Mouse (Mus musculus) heart, adult 2 months (tissue): Measurements from ENCODE around the gene Vmn2r11. TPM values are rescaled to one million over a fixed set of nuclear protein-coding genes. Genes with fewer than 3 reads are reported as not detected.
"Not testable (repeated sequence)": the region's sequence is repeated elsewhere in the genome, so short reads cannot be mapped to it uniquely, and the experiment has no call there.

ENCODE experiments used
- DNase-seq, 2 experiments: peaks; one replicate each; pipeline ENCODE4 v3.0.0; 2021
- H3K27ac ChIP-seq: fragments of 200-600 bp; 2 replicates; pipeline ENCODE4 v1.8.1; 2022
- H3K27me3 ChIP-seq: fragments of 200-500 bp; 2 replicates; pipeline ENCODE4 v1.6.1; 2012; ENCODE audit warnings: mild to moderate bottlenecking, low read length, inconsistent platforms, mixed read lengths; ENCODE audit not compliant: control insufficient read depth, insufficient read depth
- H3K36me3 ChIP-seq: fragments of 200-500 bp; 2 replicates; pipeline ENCODE4 v1.6.1; 2012; ENCODE audit warnings: low read length, inconsistent platforms; ENCODE audit not compliant: control insufficient read depth, insufficient read depth
- H3K4me1 ChIP-seq: fragments of 200-500 bp; 2 replicates; pipeline ENCODE4 v1.6.1; 2011; ENCODE audit warnings: low read length; ENCODE audit not compliant: control insufficient read depth, insufficient read depth
- H3K4me3 ChIP-seq: fragments of 200-600 bp; 2 replicates; pipeline ENCODE4 v1.8.1; 2022
- H3K79me2 ChIP-seq: fragments of 200-500 bp; replicated peaks from 2 replicates; pipeline ENCODE4 v1.6.1; 2012; ENCODE audit warnings: mild to moderate bottlenecking, inconsistent platforms, low read length, moderate library complexity, mixed read lengths; ENCODE audit not compliant: control insufficient read depth, insufficient read depth
- H3K9ac ChIP-seq: fragments of 200-500 bp; 2 replicates; pipeline ENCODE4 v1.6.1; 2012; ENCODE audit warnings: low read depth, mild to moderate bottlenecking, control low read depth, inconsistent platforms, low read length, mixed read lengths
- CTCF ChIP-seq: fragments of 200-600 bp; IDR thresholded peaks from 2 replicates; pipeline ENCODE4 v1.8.1; 2022; ENCODE audit warnings: antibody characterized with exemption, mild to moderate bottlenecking, moderate library complexity
- EP300 ChIP-seq: fragments of 200-500 bp; IDR thresholded peaks from 2 replicates; pipeline ENCODE4 v1.6.1; 2011; ENCODE audit warnings: low read depth, low read length, control low read depth; ENCODE audit not compliant: insufficient read depth
- POLR2A ChIP-seq: fragments of 200-500 bp; IDR thresholded peaks from 2 replicates; pipeline ENCODE4 v1.6.1; 2011; ENCODE audit warnings: mild to moderate bottlenecking, low read depth, low read length, control low read depth; ENCODE audit not compliant: insufficient read depth
- WGBS: fragments of 180-500 bp; shearing (Covaris S2); methylation state at CpG from one replicate; pipeline ENCODE4 v1.1.7; 2018; 5-methylcytosine and 5-hydroxymethylcytosine counted together
- intact Hi-C: fragments of 180-260 bp; cut with DNase I; formaldehyde crosslinking; loops from one replicate; pipeline ENCODE4 v1.15.1; 2025
- long read RNA-seq: library from polyadenylated mRNA; stranded (forward); transcript quantifications from one replicate; pipeline ENCODE4 v2.0.0, GENCODE M21; 2021
- polyA plus RNA-seq: library from polyadenylated mRNA; depleted of rRNA; stranded (reverse); fragments of >200 nt; gene quantifications from 2 replicates; pipeline ENCODE4 v1.2.3, GENCODE M21; 2012; rRNA removed
- total RNA-seq, 2 experiments: library from RNA; stranded (reverse); gene quantifications; 2 replicates each; pipeline ENCODE4 v1.2.3; 2021

Gene Vmn2r11
- total RNA-seq (not detected), polyA plus RNA-seq (not detected in 2 replicates)
- long read RNA-seq = 0 reads

- not testable (repeated sequence) for H3K36me3 ChIP-seq
Measured at GRCm38 (mm10) chr5:109059469-109059868, at the start of gene Vmn2r11. Gene Vmn2r11 (minus strand): TSS chr5:109059569.

DNA sequence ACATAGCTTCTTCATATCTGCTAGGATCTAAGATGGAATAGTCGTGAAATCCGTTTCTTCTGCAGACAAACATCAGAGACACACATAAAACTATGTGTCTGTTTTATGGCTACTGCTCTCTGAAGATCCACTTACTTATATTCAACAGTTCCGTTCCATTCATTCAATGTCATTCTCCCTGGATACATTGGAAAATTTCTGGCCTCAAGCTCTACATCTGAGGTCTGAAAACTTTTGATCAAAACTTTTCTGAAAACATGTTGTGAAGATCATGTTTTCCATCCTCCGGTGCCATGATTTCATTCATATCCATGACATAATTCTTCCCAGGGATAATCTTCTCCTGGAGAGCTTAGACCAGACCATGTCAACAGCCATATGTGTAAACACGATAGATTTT, 38.5 kb upstream of the Vmn2r11 start, which contains the start of gene Vmn2r12:
Gene Vmn2r12, minus strand, starts transcription at position 101 of the 400 bp plus-strand sequence.
- intact Hi-C loops, DNase-seq, H3K4me1 ChIP-seq, H3K9ac ChIP-seq, H3K79me2 ChIP-seq, H3K27me3 ChIP-seq, H3K4me3 ChIP-seq, H3K36me3 ChIP-seq, H3K27ac ChIP-seq: not testable (repeated sequence)
- WGBS = 70% methylated on average over 5 of the region's 5 CpGs

More at GRCm38 (mm10) chr5:109059469-109059868, at the start of gene Vmn2r11:
- intact Hi-C loops, H3K27me3 ChIP-seq, H3K27ac ChIP-seq, H3K4me3 ChIP-seq, H3K4me1 ChIP-seq, DNase-seq, H3K9ac ChIP-seq, H3K79me2 ChIP-seq: not testable (repeated sequence)
- 77% methylated on average over 3 of the region's 3 CpGs for WGBS

DNA sequence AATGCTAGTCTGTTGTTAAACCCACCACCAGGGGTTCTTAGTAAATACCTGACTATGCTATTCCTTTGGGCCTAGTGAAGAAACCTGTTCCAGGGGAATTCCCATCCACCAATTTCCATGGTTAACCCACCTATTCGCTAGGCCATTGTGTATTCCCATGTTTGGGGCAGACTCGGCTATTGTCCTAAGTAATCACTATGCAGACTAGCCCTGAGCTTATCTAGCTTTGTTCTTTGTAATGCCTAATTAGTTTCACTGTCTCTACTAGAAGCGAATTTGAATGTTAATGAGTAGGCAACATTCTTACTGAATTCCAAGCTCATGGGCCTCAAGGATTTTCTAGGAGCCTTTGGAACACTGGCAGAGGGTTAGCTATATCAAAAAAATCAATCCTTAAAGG, 37.1 kb upstream of the Vmn2r11 start:
- WGBS = 64% methylated on average over 3 of the region's 3 CpGs
- H3K9ac ChIP-seq, H3K27me3 ChIP-seq, H3K79me2 ChIP-seq, H3K36me3 ChIP-seq, H3K4me3 ChIP-seq, intact Hi-C loops, H3K4me1 ChIP-seq, H3K27ac ChIP-seq, DNase-seq: not testable (repeated sequence)

DNA sequence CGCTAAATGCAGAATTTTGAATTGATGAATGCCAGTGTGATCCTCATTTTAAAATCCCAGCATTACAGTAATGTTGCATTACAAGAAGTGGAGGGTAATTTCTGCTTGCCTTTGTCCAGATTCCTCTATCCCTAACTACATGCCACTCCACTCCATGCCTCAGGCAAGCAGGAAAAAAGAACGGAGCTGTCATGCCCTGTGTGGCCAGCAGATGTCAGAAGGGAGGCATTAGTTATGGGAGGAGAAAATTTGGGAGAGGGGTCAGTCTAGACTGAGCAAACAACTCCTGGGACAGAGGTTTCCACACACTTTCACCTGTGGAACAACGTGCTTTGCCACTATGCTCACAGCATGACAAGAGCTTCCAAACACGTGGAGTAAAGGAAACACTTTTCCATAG, 12.6 kb upstream of the Vmn2r11 start:
- H3K9ac ChIP-seq, intact Hi-C loops, H3K4me1 ChIP-seq, DNase-seq, H3K79me2 ChIP-seq, H3K27me3 ChIP-seq, H3K4me3 ChIP-seq, H3K27ac ChIP-seq, H3K36me3 ChIP-seq: not testable (repeated sequence)
- WGBS = 44% methylated on average over 4 of the region's 4 CpGs

DNA sequence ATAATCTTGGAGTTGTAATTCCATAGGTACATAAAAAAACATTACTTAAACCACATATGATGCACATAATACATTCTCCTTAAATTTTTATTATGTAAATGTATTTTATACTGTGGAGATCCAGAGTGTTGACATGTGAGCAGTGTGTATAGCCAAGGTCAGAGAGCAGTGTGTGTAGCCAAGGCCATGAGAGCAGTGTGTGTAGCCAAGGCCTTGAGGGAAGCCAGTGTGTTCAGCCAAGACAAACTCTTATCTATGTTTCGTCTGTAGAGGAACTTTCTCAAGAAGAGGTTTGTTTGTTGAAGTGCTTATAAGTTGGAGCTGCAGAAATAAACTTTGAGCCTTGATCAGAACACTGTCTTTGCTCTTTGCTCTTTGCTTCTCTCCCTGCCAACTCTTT, 4.1 kb downstream of the Vmn2r11 start:
- 40% methylated on average over 1 of the region's 1 CpGs for WGBS
- intact Hi-C loops = no loop called here
- H3K4me1 ChIP-seq = no peaks in the 10 kb centered on the region
- no peak for TF ChIP-seq CTCF
- no peak for TF ChIP-seq EP300
- H3K79me2 ChIP-seq = no peaks in the 10 kb centered on the region
- no peak overlapping the region for H3K9ac ChIP-seq
- H3K27me3 ChIP-seq = no peaks in the 10 kb centered on the region
- H3K4me3 ChIP-seq = no peak overlapping the region
- DNase-seq = no peak
- H3K27ac ChIP-seq = no peak overlapping the region
- H3K36me3 ChIP-seq = no peaks in the 10 kb centered on the region

DNA sequence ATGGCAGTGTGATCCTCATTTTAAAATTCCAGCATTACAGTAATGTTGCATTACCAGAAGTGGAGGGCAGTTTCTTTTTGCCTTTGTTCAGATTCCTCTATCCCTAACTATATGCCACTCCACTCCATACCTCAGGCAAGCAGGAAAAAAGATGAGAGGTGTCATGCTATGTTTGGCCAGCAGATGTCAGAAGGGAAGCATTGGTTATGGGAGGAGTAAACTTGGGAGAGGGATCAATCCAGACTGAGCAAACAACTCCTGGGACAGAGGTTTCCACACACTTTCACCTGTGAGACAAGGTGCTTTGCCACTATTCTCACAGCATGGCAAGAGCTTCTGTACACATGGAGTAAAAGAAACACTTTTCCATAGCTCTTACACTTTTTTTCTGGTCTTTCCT, 26.8 kb downstream of the Vmn2r11 start:
- intact Hi-C loops = no loop called here
- H3K4me1 ChIP-seq = no peaks in the 10 kb centered on the region
- no peaks in the 10 kb centered on the region for H3K79me2 ChIP-seq
- no peaks in the 10 kb centered on the region for H3K27me3 ChIP-seq
- no peak for DNase-seq
- H3K27ac ChIP-seq = no peak overlapping the region
- H3K36me3 ChIP-seq = no peaks in the 10 kb centered on the region
- peak; percentile 13; the same call in 1 of the 2 replicates for TF ChIP-seq CTCF
- TF ChIP-seq POLR2A = no peak
- H3K9ac ChIP-seq = no peak overlapping the region
- H3K4me3 ChIP-seq = no peak overlapping the region

DNA sequence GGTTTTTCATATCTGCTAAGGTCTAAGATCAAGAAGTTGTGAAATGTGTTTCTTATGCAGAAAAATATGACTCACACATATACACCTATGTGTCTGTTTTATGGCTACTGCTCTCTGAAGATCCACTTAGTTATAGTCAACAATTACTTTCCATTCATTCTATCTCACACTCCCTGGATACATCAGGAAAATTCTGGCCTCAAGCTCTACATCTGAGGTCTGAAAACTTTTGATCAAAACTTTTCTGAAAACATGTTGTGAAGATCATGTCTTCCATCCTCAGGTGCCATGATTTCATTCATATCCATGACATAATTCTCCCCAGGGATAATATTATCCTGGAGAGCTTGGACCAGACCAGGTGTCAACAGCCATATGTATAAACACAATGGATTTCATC, 52.9 kb downstream of the Vmn2r11 start, which contains the start of gene Vmn2r10:
Gene Vmn2r10, minus strand, starts transcription at position 101 of the 400 bp plus-strand sequence.
- intact Hi-C loops, H3K36me3 ChIP-seq, H3K9ac ChIP-seq, H3K79me2 ChIP-seq, H3K4me3 ChIP-seq, DNase-seq, H3K27me3 ChIP-seq, H3K27ac ChIP-seq, H3K4me1 ChIP-seq: not testable (repeated sequence)

Other genes starting within 250 kb of the Vmn2r11 start
- not detected for gene Vmn2r9, start 207.0 kb downstream of the Vmn2r11 start, total RNA-seq
- gene Vmn2r9, start 207.0 kb downstream of the Vmn2r11 start, polyA plus RNA-seq = not detected in 2 replicates
- gene Vmn2r10, start 53.0 kb downstream of the Vmn2r11 start, total RNA-seq = not detected
- gene Vmn2r10, start 53.0 kb downstream of the Vmn2r11 start, polyA plus RNA-seq = not detected in 2 replicates
- not detected for gene Vmn2r12, start 38.4 kb upstream of the Vmn2r11 start, total RNA-seq
- not detected in 2 replicates for gene Vmn2r12, start 38.4 kb upstream of the Vmn2r11 start, polyA plus RNA-seq
- gene Vmn2r13, start 132.6 kb upstream of the Vmn2r11 start, total RNA-seq = not detected
- gene Vmn2r13, start 132.6 kb upstream of the Vmn2r11 start, polyA plus RNA-seq = not detected in 2 replicates
- gene Vmn2r14, start 165.1 kb upstream of the Vmn2r11 start, total RNA-seq = not detected
- not detected in 2 replicates for gene Vmn2r14, start 165.1 kb upstream of the Vmn2r11 start, polyA plus RNA-seq
- gene Vmn2r15, start 238.1 kb upstream of the Vmn2r11 start, total RNA-seq = not detected
- not detected in 2 replicates for gene Vmn2r15, start 238.1 kb upstream of the Vmn2r11 start, polyA plus RNA-seq